Mouse (Mus musculus): ENCODE results near the gene Nepro. TPM values are rescaled to one million over a fixed set of nuclear protein-coding genes. Genes with fewer than 3 reads are reported as not detected.

Nepro gene
- polyA plus RNA-seq, 1 experiment from 2014 or later = 7.0 TPM

DNA sequence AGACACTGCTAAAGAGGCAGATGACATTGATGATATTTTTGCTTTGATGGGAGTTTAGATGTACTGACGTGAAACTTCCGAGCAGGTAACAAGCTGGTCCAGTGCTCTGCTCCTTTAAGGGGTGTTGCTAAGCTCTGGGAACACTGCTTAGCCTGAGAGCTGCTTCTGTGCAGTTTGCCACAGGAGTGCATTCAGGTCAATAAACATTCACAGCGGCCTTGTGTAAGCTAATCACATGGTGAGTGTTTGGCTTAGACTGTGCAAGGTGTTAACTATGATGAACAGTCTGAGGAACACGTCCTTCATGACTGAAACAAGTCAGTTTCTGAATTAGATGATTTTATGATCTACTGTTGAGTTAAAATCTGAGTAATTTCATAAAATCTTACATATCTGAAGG lies 12.0 kb downstream of the Nepro start:
- H3K4me1 ChIP-seq (ENCODE audit: control insufficient read depth, insufficient read depth, low read length) = no peaks in the 10 kb centered on the region
- WGBS (ENCODE audit: insufficient replicate concordance) = 84% methylated on average over 4 of the region's 4 CpGs
- no peak overlapping the region for H3K9ac ChIP-seq (ENCODE audit: low read depth, low read length)
- H3K36me3 ChIP-seq (ENCODE audit: control insufficient read depth, insufficient read depth, low read length) = peaks cover 33% of the 10 kb centered on the region
- no peak for ATAC-seq (replicated peaks; ENCODE audit: insufficient number of reproducible peaks, low FRiP score, low TSS enrichment)
- no peaks in the 10 kb centered on the region for H3K9me3 ChIP-seq (replicated peaks; ENCODE audit: control insufficient read depth, low read length)
- no peak overlapping the region for H3K27ac ChIP-seq (ENCODE audit: low read depth, low read length)
- no peak overlapping the region for H3K4me3 ChIP-seq (ENCODE audit: low read depth, low read length)
- H3K4me2 ChIP-seq = no peak overlapping the region
- H3K27me3 ChIP-seq (ENCODE audit: control insufficient read depth, insufficient read depth, low read length) = no peaks in the 10 kb centered on the region

DNA sequence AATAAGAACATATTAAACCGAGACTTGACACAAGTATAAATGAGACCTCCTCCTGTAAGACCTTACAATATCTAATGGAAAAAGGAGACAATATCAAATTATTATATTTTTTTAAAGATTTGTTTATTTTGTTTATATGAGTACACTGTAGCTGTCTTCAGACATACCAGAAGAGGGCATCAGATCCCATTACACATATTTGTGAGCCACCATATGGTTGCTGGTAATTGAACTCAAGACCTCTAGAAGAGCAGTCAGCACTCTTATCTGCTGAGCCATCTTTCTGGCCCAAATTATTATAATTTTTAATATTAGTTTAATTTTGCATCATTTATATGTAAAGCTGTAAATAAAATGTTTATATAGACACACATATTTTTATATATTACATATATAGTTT lies 18.7 kb downstream of the Nepro start:
- H3K4me3 ChIP-seq (ENCODE audit: low read depth, low read length) = no peak overlapping the region
- no peak overlapping the region for H3K4me2 ChIP-seq
- no peaks in the 10 kb centered on the region for H3K27me3 ChIP-seq (ENCODE audit: control insufficient read depth, insufficient read depth, low read length)
- ATAC-seq (replicated peaks; ENCODE audit: insufficient number of reproducible peaks, low FRiP score, low TSS enrichment) = no peak
- H3K36me3 ChIP-seq (ENCODE audit: control insufficient read depth, insufficient read depth, low read length) = peaks cover 11% of the 10 kb centered on the region
- H3K27ac ChIP-seq (ENCODE audit: low read depth, low read length) = no peak overlapping the region
- H3K9ac ChIP-seq (ENCODE audit: low read depth, low read length) = no peak overlapping the region
- H3K4me1 ChIP-seq (ENCODE audit: control insufficient read depth, insufficient read depth, low read length) = peaks cover 8% of the 10 kb centered on the region; the same call in 1 of the 2 replicates
- H3K9me3 ChIP-seq (replicated peaks; ENCODE audit: control insufficient read depth, low read length) = no peaks in the 10 kb centered on the region
- 86% methylated on average over 1 of the region's 1 CpGs for WGBS (ENCODE audit: insufficient replicate concordance)

DNA sequence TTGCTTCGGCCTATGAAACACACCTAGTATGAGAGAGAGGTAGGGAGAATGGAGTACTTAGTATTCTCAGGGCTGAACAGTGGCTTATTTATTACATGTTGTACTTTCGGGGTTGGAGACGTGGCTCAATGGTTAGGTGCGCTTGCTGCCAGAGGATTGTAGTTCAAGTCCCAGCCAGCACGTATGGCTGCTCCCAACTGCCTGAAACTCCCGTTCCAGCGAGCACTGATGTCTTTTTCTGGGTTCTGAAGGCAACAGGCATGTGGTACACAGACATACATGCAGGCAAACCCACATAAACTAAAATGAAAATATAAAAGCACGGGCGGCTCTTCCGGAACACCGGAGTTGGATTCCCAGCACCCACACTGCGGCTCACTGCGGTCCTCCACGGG lies 21.4 kb downstream of the Nepro start:
- H3K27me3 ChIP-seq (ENCODE audit: control insufficient read depth, insufficient read depth, low read length) = no peaks in the 10 kb centered on the region
- 9% methylated on average over 14 of the region's 14 CpGs for WGBS (ENCODE audit: insufficient replicate concordance)
- peak overlapping the region; percentile 94 for H3K27ac ChIP-seq (ENCODE audit: low read depth, low read length)
- no peaks in the 10 kb centered on the region for H3K9me3 ChIP-seq (replicated peaks; ENCODE audit: control insufficient read depth, low read length)
- H3K9ac ChIP-seq (ENCODE audit: low read depth, low read length) = peak overlapping the region; percentile 89
- 0 out of 2 replicates have a peak, but pooled peaks have one; percentile 23 for ATAC-seq (replicated peaks; ENCODE audit: insufficient number of reproducible peaks, low FRiP score, low TSS enrichment)
- peaks cover 8% of the 10 kb centered on the region; the same call in 1 of the 2 replicates for H3K4me1 ChIP-seq (ENCODE audit: control insufficient read depth, insufficient read depth, low read length)
- H3K4me2 ChIP-seq = peak overlapping the region; percentile 89
- H3K36me3 ChIP-seq (ENCODE audit: control insufficient read depth, insufficient read depth, low read length) = peaks cover 8% of the 10 kb centered on the region
- H3K4me3 ChIP-seq (ENCODE audit: low read depth, low read length) = peak overlapping the region; percentile 89

DNA sequence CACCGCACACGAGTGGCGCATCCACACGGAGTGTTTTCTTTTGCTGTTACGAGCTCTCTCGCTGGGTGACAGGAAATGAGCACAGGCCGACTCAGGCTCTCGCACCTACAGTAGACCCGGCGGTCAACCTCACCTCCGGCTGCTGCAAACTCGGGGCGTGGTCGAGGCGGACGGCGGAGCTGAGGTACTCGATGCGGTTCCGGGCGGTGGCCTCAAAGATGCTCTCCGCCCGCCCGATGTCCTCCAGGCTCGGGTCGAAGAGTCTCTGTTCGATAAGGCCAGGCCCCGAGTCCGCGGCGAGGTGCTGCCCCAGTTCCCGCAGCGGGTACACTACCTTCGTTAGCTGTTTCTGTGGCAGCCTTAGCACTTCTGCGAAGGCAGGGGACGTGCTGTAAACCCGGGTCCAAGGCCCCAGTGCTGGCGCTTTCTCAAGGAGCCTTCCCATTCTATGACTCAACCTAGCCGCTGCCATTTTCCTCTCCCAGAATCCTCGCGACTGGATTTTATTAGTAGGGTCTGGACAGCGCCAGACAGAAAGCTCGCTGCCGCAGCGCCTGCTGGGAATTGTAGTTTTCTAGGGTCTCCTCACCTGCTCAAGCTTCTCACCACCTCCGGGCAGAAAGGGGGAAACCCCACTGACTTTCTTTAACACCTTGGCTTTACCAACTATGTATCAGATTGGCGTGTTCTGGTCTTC lies 21.9 kb downstream of the Nepro start, which contains the start of gene Gtpbp8:
Gtpbp8 (minus strand) TSS at position 498 of the 697 bp plus-strand sequence.
- H3K27ac ChIP-seq (ENCODE audit: low read depth, low read length) = peak within 1 kb of the TSS; percentile 94
- under 1% methylated on average over 47 of the region's 47 CpGs for WGBS (ENCODE audit: insufficient replicate concordance)
- peak within 1 kb of the TSS; percentile 89 for H3K4me3 ChIP-seq (ENCODE audit: low read depth, low read length)
- H3K36me3 ChIP-seq (ENCODE audit: control insufficient read depth, insufficient read depth, low read length) = peaks cover 8% of the 10 kb centered on the region
- H3K4me1 ChIP-seq (ENCODE audit: control insufficient read depth, insufficient read depth, low read length) = peaks cover 8% of the 10 kb centered on the region; the same call in 1 of the 2 replicates
- ATAC-seq (replicated peaks; ENCODE audit: insufficient number of reproducible peaks, low FRiP score, low TSS enrichment) = peak; percentile 87
- no peaks in the 10 kb centered on the region for H3K9me3 ChIP-seq (replicated peaks; ENCODE audit: control insufficient read depth, low read length)
- H3K9ac ChIP-seq (ENCODE audit: low read depth, low read length) = peak within 1 kb of the TSS; percentile 89
- H3K27me3 ChIP-seq (ENCODE audit: control insufficient read depth, insufficient read depth, low read length) = no peaks in the 10 kb centered on the region
- H3K4me2 ChIP-seq = peak within 1 kb of the TSS; percentile 89

DNA sequence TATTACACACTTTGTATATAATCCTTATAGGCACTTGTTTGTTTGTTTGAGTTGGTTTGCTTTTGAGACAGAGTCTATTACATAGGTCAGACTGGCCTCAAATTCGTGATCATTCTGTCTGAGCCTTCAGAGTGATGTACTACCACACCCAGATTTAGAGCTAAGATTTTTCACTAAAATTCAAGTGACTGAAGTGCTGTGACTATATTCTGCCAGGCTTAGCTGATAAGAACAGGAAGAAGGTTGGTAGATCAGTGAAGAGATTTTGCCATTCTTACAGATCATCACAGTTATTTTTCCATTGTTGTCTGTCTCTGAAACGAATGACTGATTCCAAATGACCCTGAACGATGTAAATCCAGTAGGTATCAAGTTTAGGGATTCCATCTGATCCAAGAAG lies 23.9 kb downstream of the Nepro start:
- H3K4me1 ChIP-seq (ENCODE audit: control insufficient read depth, insufficient read depth, low read length) = peaks cover 8% of the 10 kb centered on the region; the same call in 1 of the 2 replicates
- no peak for ATAC-seq (replicated peaks; ENCODE audit: insufficient number of reproducible peaks, low FRiP score, low TSS enrichment)
- H3K9ac ChIP-seq (ENCODE audit: low read depth, low read length) = no peak overlapping the region
- H3K4me3 ChIP-seq (ENCODE audit: low read depth, low read length) = no peak overlapping the region
- no peaks in the 10 kb centered on the region for H3K36me3 ChIP-seq (ENCODE audit: control insufficient read depth, insufficient read depth, low read length)
- H3K9me3 ChIP-seq (replicated peaks; ENCODE audit: control insufficient read depth, low read length) = no peaks in the 10 kb centered on the region
- 50% methylated on average over 3 of the region's 3 CpGs for WGBS (ENCODE audit: insufficient replicate concordance)
- H3K4me2 ChIP-seq = no peak overlapping the region
- H3K27me3 ChIP-seq (ENCODE audit: control insufficient read depth, insufficient read depth, low read length) = no peaks in the 10 kb centered on the region
- H3K27ac ChIP-seq (ENCODE audit: low read depth, low read length) = no peak overlapping the region

DNA sequence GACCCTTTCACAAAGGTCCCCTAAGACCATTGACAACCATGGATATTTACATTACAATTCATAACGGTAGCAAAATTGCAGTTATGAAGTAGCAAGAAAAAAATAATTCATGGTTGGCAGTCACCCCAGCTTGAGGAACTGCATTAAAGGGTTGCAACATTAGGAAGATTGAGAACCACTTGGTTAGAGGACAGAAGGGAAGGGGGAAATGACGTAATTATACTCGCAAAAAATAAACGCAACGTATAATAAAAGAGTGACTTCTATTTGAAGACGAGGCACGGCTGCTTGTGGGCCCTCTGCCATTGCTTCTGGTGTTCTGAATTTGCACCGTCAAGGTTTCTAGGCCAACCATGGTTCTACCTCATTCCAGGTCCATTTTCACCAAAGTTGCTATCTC lies 33.6 kb downstream of the Nepro start:
- H3K4me3 ChIP-seq (ENCODE audit: low read depth, low read length) = no peak overlapping the region
- no peak overlapping the region for H3K4me2 ChIP-seq
- no peaks in the 10 kb centered on the region for H3K27me3 ChIP-seq (ENCODE audit: control insufficient read depth, insufficient read depth, low read length)
- no peaks in the 10 kb centered on the region for H3K36me3 ChIP-seq (ENCODE audit: control insufficient read depth, insufficient read depth, low read length)
- ATAC-seq (replicated peaks; ENCODE audit: insufficient number of reproducible peaks, low FRiP score, low TSS enrichment) = no peak
- H3K9me3 ChIP-seq (replicated peaks; ENCODE audit: control insufficient read depth, low read length) = no peaks in the 10 kb centered on the region
- H3K9ac ChIP-seq (ENCODE audit: low read depth, low read length) = no peak overlapping the region
- no peaks in the 10 kb centered on the region for H3K4me1 ChIP-seq (ENCODE audit: control insufficient read depth, insufficient read depth, low read length)
- H3K27ac ChIP-seq (ENCODE audit: low read depth, low read length) = no peak overlapping the region
- 86% methylated on average over 8 of the region's 8 CpGs for WGBS (ENCODE audit: insufficient replicate concordance)

DNA sequence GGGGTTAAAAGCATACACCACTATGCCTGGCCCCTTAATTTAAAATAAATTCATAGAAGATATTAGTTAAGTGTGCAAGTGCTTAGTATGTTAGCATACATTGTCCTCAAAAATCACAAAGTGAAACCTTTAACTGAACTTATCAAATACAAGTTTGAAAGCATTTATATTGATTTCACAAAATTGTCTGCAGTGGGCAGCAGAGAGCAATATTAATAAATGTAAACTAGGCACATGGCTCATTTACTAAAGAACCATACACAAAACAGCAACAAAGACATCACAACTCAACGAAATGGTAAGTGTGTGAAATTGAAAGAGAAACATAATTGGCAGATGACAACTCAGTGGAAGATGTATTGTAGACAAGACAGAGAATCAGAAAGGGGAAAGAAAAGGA lies 37.7 kb downstream of the Nepro start:
- H3K9ac ChIP-seq (ENCODE audit: low read depth, low read length) = no peak overlapping the region
- H3K9me3 ChIP-seq (replicated peaks; ENCODE audit: control insufficient read depth, low read length) = no peaks in the 10 kb centered on the region
- no peaks in the 10 kb centered on the region for H3K4me1 ChIP-seq (ENCODE audit: control insufficient read depth, insufficient read depth, low read length)
- H3K4me3 ChIP-seq (ENCODE audit: low read depth, low read length) = no peak overlapping the region
- H3K27ac ChIP-seq (ENCODE audit: low read depth, low read length) = no peak overlapping the region
- no peak for ATAC-seq (replicated peaks; ENCODE audit: insufficient number of reproducible peaks, low FRiP score, low TSS enrichment)
- H3K36me3 ChIP-seq (ENCODE audit: control insufficient read depth, insufficient read depth, low read length) = no peaks in the 10 kb centered on the region
- 68% methylated on average over 1 of the region's 1 CpGs for WGBS (ENCODE audit: insufficient replicate concordance)
- H3K27me3 ChIP-seq (ENCODE audit: control insufficient read depth, insufficient read depth, low read length) = no peaks in the 10 kb centered on the region
- no peak overlapping the region for H3K4me2 ChIP-seq

DNA sequence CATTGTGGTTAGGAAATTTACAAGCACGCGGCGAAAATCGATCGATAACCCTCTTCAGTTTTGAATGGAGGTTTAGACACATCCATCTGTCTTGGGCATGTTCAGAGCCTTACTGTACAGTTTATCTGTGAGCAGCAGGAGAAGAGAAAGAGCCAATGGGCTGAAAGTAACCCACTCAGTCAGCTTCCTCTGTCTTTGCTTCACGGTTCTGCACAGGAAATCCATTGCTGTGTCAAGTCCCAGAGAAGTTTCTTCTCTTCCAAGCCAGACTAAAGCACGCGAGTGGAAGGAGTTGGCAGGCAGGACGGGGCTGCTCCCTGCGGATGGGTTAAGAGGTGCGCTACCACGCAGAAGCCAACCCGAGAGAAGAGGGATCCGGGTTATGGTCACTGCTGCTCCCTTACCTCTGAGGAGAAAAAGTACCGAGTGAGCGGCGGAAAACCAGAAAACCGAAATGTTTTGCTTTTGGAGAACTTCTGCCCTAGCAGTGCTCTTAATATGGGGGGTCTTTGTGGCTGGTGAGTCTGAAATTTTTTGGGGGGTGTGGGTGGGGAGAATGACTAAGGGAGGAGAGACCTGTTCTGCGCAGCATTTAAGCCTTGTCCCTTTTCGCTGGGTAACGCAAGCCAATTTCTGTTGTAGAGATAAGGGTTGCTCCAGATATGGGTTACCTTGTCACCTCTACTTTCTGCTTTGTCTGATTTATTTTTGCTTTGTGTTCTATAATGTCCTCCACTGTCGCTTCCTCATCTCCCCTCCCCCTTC lies 41.6 kb downstream of the Nepro start, which contains the start of gene Cd200r1:
Cd200r1 (plus strand) TSS at position 182 of the 765 bp plus-strand sequence.
- H3K36me3 ChIP-seq (ENCODE audit: control insufficient read depth, insufficient read depth, low read length) = no peaks in the 10 kb centered on the region
- H3K27me3 ChIP-seq (ENCODE audit: control insufficient read depth, insufficient read depth, low read length) = no peaks in the 10 kb centered on the region
- WGBS (ENCODE audit: insufficient replicate concordance) = 68% methylated on average over 22 of the region's 22 CpGs
- 0 out of 2 replicates have a peak within 1 kb of the TSS, but pooled peaks have one; percentile 28 for H3K9ac ChIP-seq (ENCODE audit: low read depth, low read length)
- no peaks in the 10 kb centered on the region for H3K9me3 ChIP-seq (replicated peaks; ENCODE audit: control insufficient read depth, low read length)
- ATAC-seq (replicated peaks; ENCODE audit: insufficient number of reproducible peaks, low FRiP score, low TSS enrichment) = no peak
- peak within 1 kb of the TSS; percentile 14; the same call in 1 of the 2 replicates for H3K4me3 ChIP-seq (ENCODE audit: low read depth, low read length)
- H3K4me1 ChIP-seq (ENCODE audit: control insufficient read depth, insufficient read depth, low read length) = no peaks in the 10 kb centered on the region
- peak within 1 kb of the TSS; percentile 42 for H3K4me2 ChIP-seq
- H3K27ac ChIP-seq (ENCODE audit: low read depth, low read length) = no peak within 1 kb of the TSS

Measured in heart, embryonic 11.5 days (tissue).